Mouse (Mus musculus) embryonic facial prominence, embryonic 13.5 days (tissue): ENCODE results near the gene Gm34653. TPM values are rescaled to one million over a fixed set of nuclear protein-coding genes. Genes with fewer than 3 reads are reported as not detected.
"Not testable (repeated sequence)": the region's sequence is repeated elsewhere in the genome, so short reads cannot be mapped to it uniquely, and the experiment has no call there.

Experiments
- ATAC-seq: fragments of 200-750 bp; cut with Nextera tagmentation; 2 replicates; pipeline ENCODE4 v1.8.0; 2017; ENCODE audit warnings: low read depth; ENCODE audit not compliant: insufficient number of reproducible peaks, insufficient read depth, low FRiP score, low TSS enrichment
- H3K27ac ChIP-seq: fragments of 300-500 bp; sonication (generic); 2 replicates; pipeline ENCODE4 v1.5.1; 2015; ENCODE audit warnings: moderate library complexity, mild to moderate bottlenecking, inconsistent platforms
- H3K27me3 ChIP-seq: fragments of 300-500 bp; sonication (generic); 2 replicates; pipeline ENCODE4 v1.6.1; 2015; ENCODE audit warnings: mild to moderate bottlenecking, inconsistent platforms
- H3K36me3 ChIP-seq: fragments of 300-500 bp; sonication (generic); 2 replicates; pipeline ENCODE4 v1.6.1; 2015; ENCODE audit warnings: mild to moderate bottlenecking, inconsistent platforms
- H3K4me1 ChIP-seq: fragments of 300-500 bp; sonication (generic); 2 replicates; pipeline ENCODE4 v1.6.1; 2015; ENCODE audit warnings: inconsistent platforms
- H3K4me2 ChIP-seq: fragments of 300-500 bp; sonication (generic); 2 replicates; pipeline ENCODE4 v1.6.1; 2015; ENCODE audit warnings: moderate library complexity, mild to moderate bottlenecking, inconsistent platforms
- H3K4me3 ChIP-seq: fragments of 300-500 bp; sonication (generic); 2 replicates; pipeline ENCODE4 v1.5.1; 2015; ENCODE audit warnings: mild to moderate bottlenecking, inconsistent platforms
- H3K9ac ChIP-seq: fragments of 300-500 bp; sonication (generic); 2 replicates; pipeline ENCODE4 v1.6.1; 2015; ENCODE audit warnings: mild to moderate bottlenecking, inconsistent platforms
- H3K9me3 ChIP-seq: fragments of 300-500 bp; sonication (generic); 2 replicates; pipeline ENCODE4 v1.6.1; 2016; ENCODE audit warnings: inconsistent platforms
- WGBS: fragments of 180-500 bp; shearing (Covaris S2); methylation state at CpG from one replicate; pipeline ENCODE4 v1.1.7; 2015; ENCODE audit warnings: mixed read lengths; 5-methylcytosine and 5-hydroxymethylcytosine counted together
- polyA plus RNA-seq: library from polyadenylated mRNA; unstranded; fragments of >200 nt; fragmentation: Nextera tagmentation; extraction: Ambion mirVana; gene quantifications from 2 replicates; pipeline ENCODE4 v1.2.1, GENCODE M21; 2015

The Gm34653 gene
- polyA plus RNA-seq, 1 experiment from 2014 or later: 0.15 TPM

DNA sequence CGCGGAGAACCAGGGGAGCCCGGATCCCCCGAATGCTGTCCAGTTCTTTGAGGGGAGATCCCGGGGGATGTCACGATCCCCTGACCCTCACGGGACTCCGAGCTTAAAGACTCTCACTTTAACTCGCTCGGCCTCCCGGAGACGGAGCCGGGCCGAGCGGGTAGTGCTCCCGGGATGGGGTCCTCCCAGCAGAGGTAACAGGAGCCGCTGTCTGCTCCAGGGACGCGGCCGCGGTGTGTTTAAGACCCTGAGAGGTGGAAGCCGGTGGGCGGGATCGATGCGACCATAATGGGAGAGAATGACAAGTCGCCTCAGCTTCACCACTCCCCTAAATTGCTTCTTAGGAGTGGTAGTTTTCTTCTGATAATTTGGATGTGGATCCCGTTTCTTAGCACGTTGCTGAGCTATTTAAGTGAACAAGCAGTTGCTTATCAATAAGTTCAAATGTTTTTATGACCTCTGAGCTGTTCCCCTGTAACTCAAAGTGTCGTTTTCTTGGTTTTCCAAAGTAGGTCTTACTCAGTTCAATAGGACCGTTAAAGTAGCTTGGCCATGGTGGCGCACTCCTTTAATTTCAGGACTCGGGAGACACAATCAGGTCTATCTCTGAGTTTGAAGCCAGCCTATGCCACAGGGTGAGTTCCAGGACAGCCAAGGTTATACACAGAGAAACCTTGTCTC is 30.1 kb upstream of the Gm34653 start:
- peaks cover 23% of the 10 kb centered on the region for H3K4me1 ChIP-seq
- H3K36me3 ChIP-seq: peaks cover 19% of the 10 kb centered on the region
- under 1% methylated on average over 31 of the region's 32 CpGs for WGBS
- H3K27ac ChIP-seq: peak overlapping the region; percentile 92
- peak overlapping the region; percentile 90 for H3K9ac ChIP-seq
- peak overlapping the region; percentile 81 for H3K4me2 ChIP-seq
- H3K9me3 ChIP-seq, H3K27me3 ChIP-seq: not testable (repeated sequence)
- ATAC-seq: peak; percentile 57; the same call in 1 of the 2 replicates
- peak overlapping the region; percentile 69 for H3K4me3 ChIP-seq

DNA sequence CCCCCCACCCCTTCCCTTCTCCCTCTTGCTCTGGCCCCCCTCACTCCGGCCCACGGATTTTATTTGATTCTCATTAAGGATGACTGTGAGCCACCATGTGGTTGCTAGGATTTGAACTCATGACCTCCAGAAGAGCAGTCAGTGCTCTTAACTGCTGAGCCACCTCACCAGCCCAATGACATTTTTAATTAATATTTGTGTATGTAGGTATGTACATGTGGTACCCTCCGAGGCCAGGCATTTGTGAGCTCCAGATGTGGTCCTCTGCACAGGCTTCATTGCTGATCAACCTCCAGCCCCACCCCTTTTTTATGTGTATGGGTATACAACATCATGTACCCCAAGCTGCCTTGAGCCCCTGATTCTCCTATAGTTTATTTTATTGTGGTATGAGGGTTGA is 29.1 kb upstream of the Gm34653 start:
- Histone ChIP-seq H3K4me1 (peaks cover 23% of the 10 kb centered on the region), H3K9ac (0 out of 2 replicates have a peak overlapping the region, but pooled peaks have one; percentile 21), H3K9me3 (no peaks in the 10 kb centered on the region), H3K36me3 (peaks cover 27% of the 10 kb centered on the region), H3K4me2 (peak overlapping the region; percentile 81), H3K27me3 (no peaks in the 10 kb centered on the region), H3K27ac (no peak overlapping the region), H3K4me3 (peak overlapping the region; percentile 31)
- no peak for ATAC-seq
- WGBS: 63% methylated on average over 3 of the region's 3 CpGs

DNA sequence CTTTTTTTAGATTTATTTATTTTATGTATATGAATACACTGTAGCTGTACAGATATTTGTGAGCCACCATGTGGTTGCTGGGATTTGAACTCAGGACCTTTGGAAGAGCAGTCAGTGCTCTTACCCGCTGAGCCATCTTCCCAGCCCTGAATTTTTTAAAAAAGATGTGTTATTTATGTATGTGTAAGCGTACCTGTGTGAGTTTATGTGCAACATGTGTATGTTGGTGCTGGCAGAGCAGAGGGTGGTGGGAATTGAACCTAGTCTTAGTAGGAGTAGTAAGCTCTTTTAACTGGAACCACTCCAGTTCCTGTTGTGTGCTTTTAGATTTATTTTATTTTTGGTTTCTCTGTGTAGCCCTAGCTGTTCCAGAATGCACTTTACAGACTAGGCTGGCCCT is 28.6 kb upstream of the Gm34653 start:
- Histone ChIP-seq H3K9me3 (no peaks in the 10 kb centered on the region), H3K9ac (no peak overlapping the region), H3K4me3 (no peak overlapping the region), H3K27ac (no peak overlapping the region), H3K36me3 (peaks cover 32% of the 10 kb centered on the region), H3K4me1 (peaks cover 19% of the 10 kb centered on the region), H3K4me2 (peak overlapping the region; percentile 81), H3K27me3 (no peaks in the 10 kb centered on the region)
- WGBS: 94% methylated on average over 2 of the region's 2 CpGs
- no peak for ATAC-seq

DNA sequence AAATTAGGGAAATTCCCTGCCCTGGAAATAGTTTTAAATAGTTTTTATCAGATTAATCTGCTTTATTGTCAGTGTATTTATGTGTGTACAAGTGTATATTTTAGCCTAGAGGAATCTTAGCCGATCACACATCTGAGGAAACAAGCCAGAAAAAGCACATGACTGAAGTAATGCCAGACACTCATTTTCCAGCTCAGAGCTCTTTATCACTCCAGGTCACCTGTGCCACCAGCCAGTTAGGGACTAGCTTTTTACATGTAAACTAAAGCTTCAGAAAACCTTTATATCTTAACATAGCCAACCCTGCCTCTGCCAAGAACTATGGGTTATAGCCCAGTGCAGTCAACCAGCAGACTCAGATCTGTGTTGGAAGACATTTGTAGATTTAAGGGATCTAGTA is 28.0 kb upstream of the Gm34653 start:
- Histone ChIP-seq H3K9ac (no peak overlapping the region), H3K4me2 (no peak overlapping the region), H3K36me3 (peaks cover 32% of the 10 kb centered on the region), H3K4me3 (no peak overlapping the region), H3K9me3 (no peaks in the 10 kb centered on the region), H3K27ac (no peak overlapping the region), H3K27me3 (no peaks in the 10 kb centered on the region), H3K4me1 (peaks cover 19% of the 10 kb centered on the region)
- ATAC-seq: no peak
- WGBS: 75% methylated on average over 1 of the region's 1 CpGs

DNA sequence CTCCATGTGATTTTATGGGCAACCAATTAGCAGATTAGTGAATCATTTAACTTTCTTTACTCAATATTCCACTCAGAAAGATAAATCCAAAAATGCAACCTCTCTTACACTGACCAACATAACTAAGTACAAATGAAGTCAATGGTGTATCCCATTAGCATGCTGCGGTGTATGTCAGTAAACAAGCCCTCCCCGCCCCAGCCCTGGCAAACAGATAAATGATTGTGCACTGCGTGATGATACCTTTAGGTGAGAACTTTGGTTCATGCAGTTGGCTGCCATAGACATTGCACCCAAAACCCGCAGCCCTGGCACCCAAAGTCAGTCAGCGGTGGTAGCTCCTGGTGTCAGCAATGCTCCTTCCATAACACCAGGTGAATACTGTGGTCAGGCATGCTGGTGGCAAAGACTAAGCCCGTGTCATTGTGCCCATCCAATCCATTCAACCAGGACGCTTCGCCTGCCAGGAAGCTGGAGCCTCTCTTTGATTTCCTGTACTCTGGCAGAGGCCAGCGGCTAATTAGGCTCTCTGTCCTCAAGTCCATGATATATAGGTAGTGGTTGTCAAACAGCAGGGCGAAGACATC is 27.4 kb upstream of the Gm34653 start:
- no peak overlapping the region for H3K27ac ChIP-seq
- no peaks in the 10 kb centered on the region for H3K9me3 ChIP-seq
- peaks cover 13% of the 10 kb centered on the region for H3K4me1 ChIP-seq
- peaks cover 36% of the 10 kb centered on the region for H3K36me3 ChIP-seq
- H3K9ac ChIP-seq: no peak overlapping the region
- H3K4me3 ChIP-seq: no peak overlapping the region
- no peak for ATAC-seq
- H3K27me3 ChIP-seq: no peaks in the 10 kb centered on the region
- WGBS: 91% methylated on average over 10 of the region's 10 CpGs
- H3K4me2 ChIP-seq: no peak overlapping the region

DNA sequence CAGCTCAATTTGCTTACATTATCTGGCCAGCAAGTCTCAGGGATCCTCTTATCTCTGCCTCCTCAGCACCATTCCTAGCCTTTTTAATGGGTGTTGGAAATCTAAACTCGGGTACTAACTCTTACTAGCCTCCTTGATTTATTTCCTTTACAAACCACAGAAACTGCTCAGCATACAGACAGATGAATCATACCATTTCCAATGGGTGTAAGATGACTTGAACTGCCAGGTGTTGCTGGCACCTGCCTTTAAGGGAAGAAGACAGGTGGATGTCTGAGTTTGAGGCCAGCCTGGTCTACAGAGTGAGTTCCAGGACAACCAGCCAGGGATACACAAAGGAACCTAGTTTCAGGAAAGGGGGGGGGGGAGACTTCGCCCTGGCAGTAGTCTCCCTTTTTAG is 24.8 kb upstream of the Gm34653 start:
- H3K9ac ChIP-seq: no peak overlapping the region
- H3K9me3 ChIP-seq: no peaks in the 10 kb centered on the region

DNA sequence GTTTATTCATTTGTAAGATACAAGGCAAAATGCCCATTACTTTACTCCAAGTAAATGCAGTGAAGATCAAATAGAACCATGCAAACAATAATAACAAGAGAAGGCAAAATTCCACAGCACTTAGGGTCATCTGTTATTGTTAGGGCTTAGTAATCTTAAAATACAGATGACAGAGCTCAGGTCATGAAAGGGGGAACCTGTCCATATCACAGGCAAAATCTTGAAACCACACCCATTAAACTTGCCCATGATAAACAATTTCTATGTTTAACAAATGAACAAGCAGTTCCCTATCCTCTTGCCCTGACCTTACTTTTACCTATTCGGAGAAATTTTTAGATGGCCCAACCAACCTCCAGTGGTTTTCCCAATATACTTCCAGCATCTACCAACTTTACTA is 23.2 kb upstream of the Gm34653 start:
- H3K27ac ChIP-seq: no peak overlapping the region
- H3K4me1 ChIP-seq: no peaks in the 10 kb centered on the region
- no peak overlapping the region for H3K9ac ChIP-seq
- H3K4me2 ChIP-seq: no peak overlapping the region
- no peak for ATAC-seq
- H3K4me3 ChIP-seq: no peak overlapping the region
- peaks cover 64% of the 10 kb centered on the region for H3K36me3 ChIP-seq
- H3K9me3 ChIP-seq: no peaks in the 10 kb centered on the region
- no peaks in the 10 kb centered on the region for H3K27me3 ChIP-seq
- 95% methylated on average over 1 of the region's 1 CpGs for WGBS

More for the DNA sequence above, 24.8 kb upstream of the Gm34653 start:
- Histone ChIP-seq H3K4me3 (no peak overlapping the region), H3K27ac (no peak overlapping the region), H3K36me3 (peaks cover 54% of the 10 kb centered on the region), H3K4me1 (peaks cover 12% of the 10 kb centered on the region), H3K4me2 (no peak overlapping the region), H3K27me3 (no peaks in the 10 kb centered on the region)
- 77% methylated on average over 2 of the region's 2 CpGs for WGBS
- no peak for ATAC-seq

DNA sequence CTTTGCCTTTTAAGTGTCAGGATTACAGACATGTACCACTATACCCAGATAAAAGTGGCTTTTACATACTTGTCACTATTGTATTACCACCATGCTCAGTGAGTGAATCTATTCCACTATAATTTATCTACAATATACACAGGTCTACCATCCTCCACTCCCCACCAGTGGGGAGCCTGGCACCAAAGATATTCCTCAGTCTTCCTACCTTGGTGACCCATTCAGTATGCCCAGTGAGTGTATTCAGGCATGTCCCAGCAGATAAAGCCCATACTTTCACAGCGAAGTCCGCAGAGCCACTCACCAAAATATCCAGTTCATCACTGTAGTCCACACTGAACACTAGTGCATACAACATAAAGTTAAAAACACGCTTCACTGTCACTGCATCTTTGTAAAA is 22.0 kb upstream of the Gm34653 start:
- Histone ChIP-seq H3K27ac (no peak overlapping the region), H3K4me1 (no peaks in the 10 kb centered on the region), H3K9me3 (no peaks in the 10 kb centered on the region), H3K4me2 (no peak overlapping the region), H3K9ac (no peak overlapping the region), H3K36me3 (peaks cover 68% of the 10 kb centered on the region), H3K27me3 (no peaks in the 10 kb centered on the region), H3K4me3 (no peak overlapping the region)
- WGBS: 90% methylated on average over 3 of the region's 3 CpGs
- ATAC-seq: no peak

DNA sequence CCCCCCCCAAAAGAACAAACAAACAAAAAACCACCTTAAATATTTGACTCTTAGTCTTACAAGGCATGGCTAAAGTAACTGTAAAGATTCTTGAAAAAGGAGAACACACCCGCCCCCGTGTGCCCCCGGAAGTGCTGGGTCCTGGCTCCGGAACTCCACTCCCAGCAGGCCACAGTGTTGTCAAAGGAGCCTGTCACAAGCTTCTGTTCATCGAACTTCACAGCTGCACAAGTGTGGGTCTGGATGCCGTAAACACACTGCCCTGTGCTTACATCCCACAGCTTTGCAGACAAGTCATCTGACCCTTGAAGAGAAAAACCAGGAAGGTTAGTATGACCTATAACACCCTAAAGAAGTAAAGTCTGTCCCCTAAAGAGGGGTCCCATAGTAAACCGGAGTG is 20.1 kb upstream of the Gm34653 start:
- no peak overlapping the region for H3K4me3 ChIP-seq
- no peak for ATAC-seq
- no peaks in the 10 kb centered on the region for H3K9me3 ChIP-seq
- H3K9ac ChIP-seq: no peak overlapping the region
- no peak overlapping the region for H3K27ac ChIP-seq
- WGBS: 85% methylated on average over 7 of the region's 7 CpGs
- H3K36me3 ChIP-seq: peaks cover 66% of the 10 kb centered on the region
- H3K4me1 ChIP-seq: no peaks in the 10 kb centered on the region
- H3K4me2 ChIP-seq: no peak overlapping the region
- H3K27me3 ChIP-seq: no peaks in the 10 kb centered on the region

DNA sequence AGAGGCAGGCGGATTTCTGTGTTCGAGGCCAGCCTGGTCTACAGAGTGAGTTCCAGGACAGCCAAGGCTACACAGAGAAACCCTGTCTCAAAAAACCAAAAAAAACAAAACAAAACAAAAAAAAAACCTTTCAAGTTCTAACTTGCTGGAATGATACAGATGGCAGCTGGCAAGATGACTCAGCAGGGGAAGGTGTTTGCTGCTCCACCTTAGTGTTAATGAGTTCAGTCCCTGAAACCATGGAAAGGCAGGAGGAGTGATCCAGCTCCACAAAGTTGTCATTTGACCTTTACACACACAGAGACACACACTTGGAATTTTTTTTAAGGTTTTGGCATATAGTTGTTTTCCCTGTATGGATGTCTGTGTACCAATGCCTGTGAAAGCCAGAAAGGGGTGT is 16.9 kb upstream of the Gm34653 start:
- 99% methylated on average over 2 of the region's 2 CpGs for WGBS
- not testable (repeated sequence) for H3K27ac ChIP-seq

DNA sequence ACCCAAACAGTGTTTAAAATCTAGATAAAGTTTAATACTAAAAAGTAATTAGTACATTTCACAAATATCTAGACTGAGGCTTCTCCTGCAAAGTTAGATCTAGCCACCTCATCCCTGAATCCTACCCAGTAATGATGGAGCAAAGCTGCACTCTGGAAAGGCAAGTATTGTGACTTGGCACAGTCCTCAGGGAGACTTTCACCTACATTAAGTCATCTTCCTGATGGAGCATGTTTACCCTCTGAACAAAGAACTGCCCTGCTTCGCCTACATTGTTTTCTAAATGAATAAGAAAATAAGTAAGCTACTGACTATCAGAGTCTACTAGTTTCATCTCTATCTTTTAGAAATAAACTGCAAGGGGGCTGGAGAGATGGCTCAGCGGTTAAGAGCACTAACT is 14.3 kb upstream of the Gm34653 start:
- Histone ChIP-seq H3K36me3 (peaks cover 62% of the 10 kb centered on the region), H3K9me3 (no peaks in the 10 kb centered on the region), H3K27ac (no peak overlapping the region), H3K9ac (no peak overlapping the region), H3K4me1 (no peaks in the 10 kb centered on the region), H3K4me3 (no peak overlapping the region), H3K27me3 (no peaks in the 10 kb centered on the region), H3K4me2 (no peak overlapping the region)
- WGBS: 92% methylated on average over 2 of the region's 2 CpGs
- no peak for ATAC-seq

More for the DNA sequence above, 16.9 kb upstream of the Gm34653 start:
- H3K9ac ChIP-seq, H3K9me3 ChIP-seq, ATAC-seq, H3K4me3 ChIP-seq, H3K4me2 ChIP-seq, H3K4me1 ChIP-seq, H3K27me3 ChIP-seq: not testable (repeated sequence)
- H3K36me3 ChIP-seq: peaks cover 64% of the 10 kb centered on the region

DNA sequence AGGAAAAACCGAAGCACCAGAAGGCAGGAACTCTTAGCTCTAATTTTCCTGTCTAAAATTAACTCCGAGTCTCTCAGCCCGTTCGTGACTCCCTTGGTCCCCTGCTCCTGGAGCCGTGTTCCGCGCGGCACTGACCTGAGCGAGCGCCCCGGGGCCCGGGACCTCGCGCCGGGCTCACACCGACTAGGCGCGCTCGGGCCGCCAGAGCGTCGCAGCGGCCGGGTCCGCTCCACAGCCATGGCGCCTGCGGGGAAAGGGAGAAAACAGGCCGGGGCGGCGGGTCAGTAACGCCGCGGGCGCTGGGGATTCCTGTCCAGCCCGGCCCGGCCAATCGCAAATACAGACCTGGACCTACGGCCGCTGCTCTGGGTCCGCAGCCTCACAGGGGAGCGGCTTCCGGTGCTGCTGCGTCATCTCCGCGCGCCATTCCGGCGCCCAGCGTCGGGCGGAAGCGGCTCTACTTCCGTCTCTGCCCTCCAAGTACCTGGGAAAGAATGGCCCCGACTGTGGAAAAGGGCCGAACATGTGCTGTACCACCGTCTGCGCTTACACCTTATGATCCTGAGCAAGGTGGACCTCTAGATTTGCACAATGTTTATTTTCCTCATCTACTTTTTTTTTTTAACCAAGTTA is 6.9 kb upstream of the Gm34653 start, which contains the start of gene Fbxw2:
Fbxw2 (minus strand) TSS at position 485 of the 633 bp plus-strand sequence.
- peak; percentile 88 for ATAC-seq
- Histone ChIP-seq H3K27me3 (0 out of 2 replicates have a peak, but pooled peaks cover 2% of the 10 kb centered on the region), H3K4me2 (peak within 1 kb of the TSS; percentile 92), H3K9me3 (0 out of 2 replicates have a peak, but pooled peaks cover 4% of the 10 kb centered on the region), H3K27ac (peak within 1 kb of the TSS; percentile 75), H3K4me1 (peaks cover 19% of the 10 kb centered on the region), H3K36me3 (peaks cover 18% of the 10 kb centered on the region), H3K9ac (peak within 1 kb of the TSS; percentile 98), H3K4me3 (peak within 1 kb of the TSS; percentile 98)
- WGBS: under 1% methylated on average over 51 of the region's 57 CpGs
